Mouse (Mus musculus) adrenal gland, postnatal 10 days (tissue): ENCODE measurements around the gene Lmo2. TPM values are rescaled to one million over a fixed set of nuclear protein-coding genes. Genes with fewer than 3 reads are reported as not detected.
A peak's percentile ranks its signal among the peaks of the same experiment; 100 is the strongest.
"Not testable (repeated sequence)": the region's sequence is repeated elsewhere in the genome, so short reads cannot be mapped to it uniquely, and the experiment has no call there.

Source experiments
- DNase-seq: peaks from one replicate; pipeline ENCODE4 v3.0.0; 2021; ENCODE audit warnings: mixed read lengths
- total RNA-seq, 2 experiments: library from RNA; stranded (reverse); gene quantifications; 2 replicates each; pipeline ENCODE4 v1.2.3; 2021

The Lmo2 gene
- total RNA-seq, 2 experiments from 2014 or later = 26.9 to 37.3 TPM

- no peak for DNase-seq
Measured at GRCm38 (mm10) chr2:103977216-103977615, 19.4 kb downstream of the Lmo2 start.

- DNase-seq = no peak
Measured at GRCm38 (mm10) chr2:103977716-103978115, 19.9 kb downstream of the Lmo2 start.

GRCm38 (mm10) chr2:103982250-103982649 is 24.5 kb downstream of the Lmo2 start:
- peak; percentile 90 for DNase-seq

- no peak for DNase-seq
Measured at GRCm38 (mm10) chr2:103983146-103983545, 25.4 kb downstream of the Lmo2 start.

- not testable (repeated sequence) for DNase-seq
Measured at GRCm38 (mm10) chr2:103987595-103987994, 29.8 kb downstream of the Lmo2 start.

- no peak for DNase-seq
Measured at GRCm38 (mm10) chr2:103989724-103990123, 31.9 kb downstream of the Lmo2 start.

- DNase-seq = no peak
Measured at GRCm38 (mm10) chr2:103991303-103991702, 33.5 kb downstream of the Lmo2 start.

- DNase-seq = no peak
Measured at GRCm38 (mm10) chr2:103992162-103992561, 34.4 kb downstream of the Lmo2 start.

- no peak for DNase-seq
Measured at GRCm38 (mm10) chr2:103992618-103993332, 35.0 kb downstream of the Lmo2 start.

- DNase-seq = peak; percentile 19
Measured at GRCm38 (mm10) chr2:104001076-104001475, 43.3 kb downstream of the Lmo2 start.

GRCm38 (mm10) chr2:104001861-104002260 is 44.1 kb downstream of the Lmo2 start:
- DNase-seq = no peak

- DNase-seq = peak; percentile 70
Measured at GRCm38 (mm10) chr2:104002711-104003413, 45.1 kb downstream of the Lmo2 start.

- DNase-seq = no peak
Measured at GRCm38 (mm10) chr2:104007793-104008519, 50.2 kb downstream of the Lmo2 start.

GRCm38 (mm10) chr2:104008853-104009252 is 51.1 kb downstream of the Lmo2 start:
- not testable (repeated sequence) for DNase-seq

GRCm38 (mm10) chr2:104023096-104023495 is 65.3 kb downstream of the Lmo2 start:
- no peak for DNase-seq

GRCm38 (mm10) chr2:104024656-104025055 is 66.9 kb downstream of the Lmo2 start:
- no peak for DNase-seq

GRCm38 (mm10) chr2:104027458-104028138 is 69.8 kb downstream of the Lmo2 start, which contains the start of gene Fbxo3:
Fbxo3 (plus strand) TSS chr2:104027721.
- DNase-seq = peak; percentile 96

GRCm38 (mm10) chr2:104028139-104028723 is 70.4 kb downstream of the Lmo2 start, which contains the start of gene 4931422A03Rik:
4931422A03Rik (minus strand) TSS chr2:104028361.
- DNase-seq = no peak

- DNase-seq = no peak
Measured at GRCm38 (mm10) chr2:104029074-104029473, 71.3 kb downstream of the Lmo2 start.

GRCm38 (mm10) chr2:104030381-104030780 is 72.6 kb downstream of the Lmo2 start:
- DNase-seq = no peak
